10 mouse cellular contexts compared by ENCODE assay signal in genomic region chr1:159621321-159621720, GRCm38 (mm10).
DNase-seq lines count a peak whose midpoint lies in the region; TF ChIP-seq lines count a peak whose summit lies in the region.
"Had no signal": no experiment of that assay in that cellular context is flagged by ENCODE, and none has a peak within 500 bp of the region (broad histone marks: within the 10 kb centered on the region; RNA-seq: fewer than 3 reads in every experiment).

No protein-coding gene starts in this region.

- no peak for TF ChIP-seq RAD21 in MEL (IDR thresholded peaks at IDR 0.05; ENCODE audit: low read depth, low read length)

- H3K27me3 ChIP-seq in MEL (ENCODE audit: control insufficient read depth in 1 of 2, insufficient read depth in 2 of 2, low read length in 2 of 2), result no peaks in the 10 kb centered on the region
- H3K27me3 ChIP-seq: heart, embryonic 13.5 days; limb, embryonic 15.5 days had no signal

- no peaks in the 10 kb centered on the region for H3K36me3 ChIP-seq in MEL (ENCODE audit: control insufficient read depth in 1 of 2, insufficient read depth in 2 of 2, low read length in 2 of 2)
- H3K36me3 ChIP-seq: heart, embryonic 13.5 days; limb, embryonic 15.5 days had no signal

- TF ChIP-seq CTCF in MEL (IDR thresholded peaks at IDR 0.05 in 2 of 3, conservative IDR thresholded peaks at IDR 0.05 in 1 of 3; ENCODE audit: control insufficient read depth in 1 of 3, insufficient read depth in 1 of 3, low read depth in 2 of 3, low read length in 3 of 3, poor library complexity in 1 of 3, severe bottlenecking in 1 of 3), result no peak

- H3K79me2 ChIP-seq in MEL (ENCODE audit: control insufficient read depth, insufficient read depth, low read length, poor library complexity), result no peaks in the 10 kb centered on the region

- DNase-seq in kidney, adult 9 months, result peak; percentile 10
- DNase-seq in kidney, adult 11 months, result no peak
- DNase-seq in 416B (ENCODE audit: low read depth) (peak; percentile 12), MEL (ENCODE audit: low read depth, low spot score) (peak; percentile 20), liver (no peak)
- peak; percentile 24 for DNase-seq in embryo, embryonic 9.5 days (ENCODE audit: extremely low spot score)
- no peak for DNase-seq in spleen, adult 12 weeks (ENCODE audit: low spot score)

- no peak overlapping the region for H3K9ac ChIP-seq in MEL (ENCODE audit: control insufficient read depth, low read depth, low read length, poor library complexity, severe bottlenecking)
- H3K9ac ChIP-seq: heart, embryonic 13.5 days; limb, embryonic 15.5 days had no signal

- TF ChIP-seq EP300 in MEL (IDR thresholded peaks at IDR 0.05; ENCODE audit: low read depth in 1 of 2, low read length in 2 of 2), result no peak

- H3K9me3 ChIP-seq in MEL (replicated peaks; ENCODE audit: insufficient read depth, low read length), result no peaks in the 10 kb centered on the region
- H3K9me3 ChIP-seq: heart, embryonic 13.5 days; limb, embryonic 15.5 days had no signal

- TF ChIP-seq POLR2A in MEL (IDR thresholded peaks at IDR 0.05; ENCODE audit: control insufficient read depth in 1 of 2, insufficient read depth in 1 of 2, low read depth in 1 of 2, low read length in 2 of 2, poor library complexity in 1 of 2), result no peak

- H3K4me1 ChIP-seq in MEL (ENCODE audit: control insufficient read depth in 1 of 2, insufficient read depth in 2 of 2, low read length in 2 of 2), result no peaks in the 10 kb centered on the region
- H3K4me1 ChIP-seq: heart, embryonic 13.5 days; limb, embryonic 15.5 days had no signal

- no peak overlapping the region for H3K4me3 ChIP-seq in MEL (ENCODE audit: control insufficient read depth in 1 of 2, insufficient read depth in 1 of 2, low read depth in 2 of 2, low read length in 2 of 2)
- H3K4me3 ChIP-seq: heart, embryonic 13.5 days; limb, embryonic 15.5 days had no signal

- no peak overlapping the region for H3K27ac ChIP-seq in MEL (ENCODE audit: control insufficient read depth, low read depth, low read length)
- H3K27ac ChIP-seq: heart, embryonic 13.5 days; limb, embryonic 15.5 days; macrophage had no signal

TF ChIP-seq in MEL, 35 proteins besides CTCF, POLR2A, EP300 and RAD21:
- TF ChIP-seq CHD1 (IDR thresholded peaks at IDR 0.05; ENCODE audit: low read depth, low read length) (no peak), ZC3H11A (IDR thresholded peaks at IDR 0.05; ENCODE audit: low read depth, low read length) (no peak), POLR2AphosphoS5 (IDR thresholded peaks at IDR 0.05; ENCODE audit: borderline replicate concordance, low read depth, low read length) (no peak), MAZ (IDR thresholded peaks at IDR 0.05; ENCODE audit: low read depth, low read length) (no peak), E2F4 (IDR thresholded peaks at IDR 0.05; ENCODE audit: borderline replicate concordance, low read depth, low read length) (no peak)

Comparison
In these comparisons a context has a peak if more than half of its experiments do, and no peak if none do; other contexts are left out.
1. DNase-seq: peak in kidney, adult 9 months (single experiment), 416B (single experiment), MEL (single experiment) and embryo, embryonic 9.5 days (single experiment); none in kidney, adult 11 months (single experiment), spleen, adult 12 weeks (single experiment) and liver (single experiment).